Mouse (Mus musculus): ENCODE data around the gene Zdhhc6.

- TF ChIP-seq POLR2A (IDR thresholded peaks at IDR 0.05; ENCODE audit: insufficient read length, low read depth) (no peak), MAX (IDR thresholded peaks at IDR 0.05; ENCODE audit: low read depth) (no peak), TCF12 (IDR thresholded peaks at IDR 0.05; ENCODE audit: insufficient read depth, poor library complexity, severe bottlenecking) (no peak), MYOG (IDR thresholded peaks at IDR 0.05; ENCODE audit: control insufficient read depth in 1 of 3, insufficient read depth in 1 of 3, insufficient read length in 2 of 3, low read depth in 2 of 3) (no peak), TCF3 (IDR thresholded peaks at IDR 0.05; ENCODE audit: insufficient read length, low read depth) (no peak), E2F4 (IDR thresholded peaks at IDR 0.05; ENCODE audit: insufficient read depth) (no peak), USF1 (IDR thresholded peaks at IDR 0.05; ENCODE audit: low read depth) (no peak), CEBPB (IDR thresholded peaks at IDR 0.05; ENCODE audit: insufficient read depth, poor library complexity, severe bottlenecking) (no peak), POLR2AphosphoS2 (IDR thresholded peaks at IDR 0.05; ENCODE audit: insufficient read length, low read depth) (no peak), REST (IDR thresholded peaks at IDR 0.05; ENCODE audit: insufficient read depth, insufficient read length) (no peak), SRF (IDR thresholded peaks at IDR 0.05; ENCODE audit: control insufficient read depth, insufficient read length, low read depth) (no peak)
These were observed 75.9 kb downstream of the Zdhhc6 start for GRCm38 (mm10) chr19:55239766-55240426.

All from myocyte (in vitro differentiated cells).